Mouse (Mus musculus) neural tube, embryonic 11.5 days (tissue): ENCODE data around the gene Hcfc1r1. TPM values are rescaled to one million over a fixed set of nuclear protein-coding genes. Genes with fewer than 3 reads are reported as not detected.

Experiments
- ATAC-seq: fragments of 200-750 bp; cut with Nextera tagmentation; 2 replicates; pipeline ENCODE4 v1.8.0; 2017; ENCODE audit warnings: moderate number of reproducible peaks, mild to moderate bottlenecking, moderate TSS enrichment, moderate library complexity; ENCODE audit not compliant: insufficient read depth, low FRiP score, low TSS enrichment
- DNase-seq: peaks from one replicate; pipeline ENCODE4 v3.0.0-alpha.2; 2015; ENCODE audit warnings: low spot score
- H3K27ac ChIP-seq: fragments of 300-500 bp; sonication (generic); 2 replicates; pipeline ENCODE4 v1.5.1; 2014; ENCODE audit warnings: low read depth, mild to moderate bottlenecking, low read length
- H3K27me3 ChIP-seq: fragments of 300-500 bp; sonication (generic); 2 replicates; pipeline ENCODE4 v1.6.1; 2014; ENCODE audit warnings: mild to moderate bottlenecking, low read length, mixed read lengths; ENCODE audit not compliant: control insufficient read depth, insufficient read depth
- H3K36me3 ChIP-seq: fragments of 300-500 bp; sonication (generic); 2 replicates; pipeline ENCODE4 v1.6.1; 2014; ENCODE audit warnings: mild to moderate bottlenecking, low read length, moderate library complexity, mixed read lengths; ENCODE audit not compliant: control insufficient read depth, insufficient read depth
- H3K4me1 ChIP-seq: fragments of 300-500 bp; sonication (generic); 2 replicates; pipeline ENCODE4 v1.6.1; 2014; ENCODE audit warnings: low read length, mixed read lengths; ENCODE audit not compliant: control insufficient read depth, insufficient read depth
- H3K4me2 ChIP-seq: fragments of 300-500 bp; sonication (generic); 2 replicates; pipeline ENCODE4 v1.6.1; 2014; ENCODE audit warnings: low read depth, mild to moderate bottlenecking, moderate library complexity
- H3K4me3 ChIP-seq: fragments of 300-500 bp; sonication (generic); 2 replicates; pipeline ENCODE4 v1.5.1; 2014; ENCODE audit warnings: low read depth, low read length
- H3K9ac ChIP-seq: fragments of 300-500 bp; sonication (generic); 2 replicates; pipeline ENCODE4 v1.6.1; 2014; ENCODE audit warnings: mild to moderate bottlenecking, low read length
- H3K9me3 ChIP-seq: fragments of 300-500 bp; sonication (generic); 2 replicates; pipeline ENCODE4 v1.6.1; 2016; ENCODE audit warnings: low read length; ENCODE audit not compliant: control insufficient read depth
- WGBS: fragments of 180-500 bp; shearing (Covaris S2); extraction: QIAGEN DNeasy Blood & Tissue Kit; methylation state at CpG from one replicate; pipeline ENCODE4 v1.1.7; 2014; 5-methylcytosine and 5-hydroxymethylcytosine counted together
- polyA plus RNA-seq: library from polyadenylated mRNA; unstranded; fragments of >200 nt; fragmentation: Nextera tagmentation; extraction: Ambion mirVana; gene quantifications from 2 replicates; pipeline ENCODE4 v1.2.1, GENCODE M21; 2014

The Hcfc1r1 gene
- polyA plus RNA-seq, 1 experiment from 2014 or later = 52.5 TPM

DNA sequence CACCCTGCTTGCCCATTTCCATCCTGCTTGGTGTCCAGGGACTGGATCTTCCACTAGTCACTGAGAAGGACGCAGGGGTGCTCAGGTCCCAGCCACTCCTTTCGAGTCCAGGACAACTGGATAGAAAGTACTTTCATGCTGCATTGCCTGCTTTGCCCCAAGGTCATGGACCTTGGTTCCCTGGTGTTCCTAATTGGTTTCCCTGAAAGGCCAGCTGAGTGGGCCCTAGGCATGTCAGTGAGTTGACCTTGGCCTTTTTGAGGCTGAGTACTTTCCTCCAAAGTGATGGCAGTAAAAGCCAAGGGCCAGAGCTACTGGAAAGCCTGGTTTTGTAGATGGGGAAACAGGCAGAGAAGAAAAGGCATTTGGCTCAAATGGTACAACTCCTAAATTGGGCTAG lies 48.5 kb downstream of the Hcfc1r1 start:
- H3K27me3 ChIP-seq = no peaks in the 10 kb centered on the region
- H3K36me3 ChIP-seq = no peaks in the 10 kb centered on the region
- DNase-seq (no peak), ATAC-seq (no peak)
- 83% methylated on average over 2 of the region's 2 CpGs for WGBS
- no peaks in the 10 kb centered on the region for H3K9me3 ChIP-seq
- H3K4me1 ChIP-seq = peaks cover 2% of the 10 kb centered on the region; the same call in 1 of the 2 replicates
- H3K9ac ChIP-seq = no peak overlapping the region
- H3K4me3 ChIP-seq = no peak overlapping the region
- no peak overlapping the region for H3K27ac ChIP-seq
- H3K4me2 ChIP-seq = no peak overlapping the region

DNA sequence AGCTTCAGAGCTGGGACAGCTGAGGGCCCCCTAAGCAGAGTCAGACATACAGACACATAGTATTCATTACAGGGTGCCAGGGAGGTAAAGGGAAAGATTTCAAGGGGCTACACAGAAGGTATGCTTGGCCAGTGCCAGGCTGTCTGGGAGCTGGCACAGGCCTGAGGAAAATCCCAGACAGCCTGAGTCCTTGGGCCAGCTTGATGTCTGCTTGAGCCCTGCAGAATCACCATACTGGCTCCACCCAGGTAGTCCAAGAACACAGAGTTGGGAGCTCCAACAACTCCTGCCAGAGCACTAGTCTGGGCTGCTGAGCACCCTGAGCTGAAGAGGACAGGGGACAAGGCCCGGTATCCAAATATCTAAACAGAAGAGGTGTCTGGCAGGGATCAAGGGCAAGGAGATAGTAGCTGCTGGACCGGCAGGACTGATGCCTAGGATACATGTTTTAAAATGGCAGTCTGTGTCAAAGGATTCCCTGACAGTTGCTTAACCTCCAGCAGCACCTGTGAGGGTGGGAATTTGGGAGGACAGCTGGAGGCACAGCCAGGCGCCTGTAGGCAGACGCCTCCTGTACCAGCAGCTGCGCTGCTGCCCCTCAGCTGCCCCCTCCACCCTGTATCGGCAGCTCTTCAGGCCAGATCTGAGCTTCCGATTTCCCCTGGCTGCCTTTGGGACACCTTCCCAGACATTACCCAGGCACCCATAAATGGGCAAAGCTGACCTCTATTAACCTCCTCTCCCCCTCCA lies 49.2 kb downstream of the Hcfc1r1 start, which contains the start of gene 1520401A03Rik:
Gene 1520401A03Rik, minus strand, starts transcription at position 408 of the 750 bp plus-strand sequence.
- Histone ChIP-seq H3K4me1 (peaks cover 2% of the 10 kb centered on the region; the same call in 1 of the 2 replicates), H3K9ac (no peak within 1 kb of the TSS), H3K36me3 (no peaks in the 10 kb centered on the region), H3K4me3 (no peak within 1 kb of the TSS), H3K27ac (no peak within 1 kb of the TSS), H3K27me3 (no peaks in the 10 kb centered on the region), H3K4me2 (no peak within 1 kb of the TSS), H3K9me3 (no peaks in the 10 kb centered on the region)
- 66% methylated on average over 7 of the region's 7 CpGs for WGBS
- DNase-seq (no peak), ATAC-seq (no peak)

Other genes starting within 250 kb of the Hcfc1r1 start
- gene Vmn2r117, start 193.9 kb upstream of the Hcfc1r1 start, polyA plus RNA-seq = not detected in 2 replicates
- gene Zfp213, start 109.4 kb upstream of the Hcfc1r1 start, polyA plus RNA-seq = 23.4 and 24.3 TPM in 2 replicates
- gene Zfp13, start 74.1 kb upstream of the Hcfc1r1 start, polyA plus RNA-seq = 19.7 and 20.3 TPM in 2 replicates
- 0.91 TPM in 1 of 2 replicates, not detected in the other for gene Zscan10, start 72.7 kb upstream of the Hcfc1r1 start, polyA plus RNA-seq
- 0.85 and 0.94 TPM in 2 replicates for gene Mmp25, start 28.3 kb upstream of the Hcfc1r1 start, polyA plus RNA-seq
- gene Bicdl2, start 13.1 kb upstream of the Hcfc1r1 start, polyA plus RNA-seq = 0.54 TPM in 1 of 2 replicates, not detected in the other
- 57.8 and 62.4 TPM in 2 replicates for gene Thoc6, start 286 bp downstream of the Hcfc1r1 start, polyA plus RNA-seq
- gene Tnfrsf12a, start 3.9 kb downstream of the Hcfc1r1 start, polyA plus RNA-seq = 2.3 and 3.6 TPM in 2 replicates
- gene Cldn6, start 5.7 kb downstream of the Hcfc1r1 start, polyA plus RNA-seq = 8.7 and 11.1 TPM in 2 replicates
- 1.3 and 1.9 TPM in 2 replicates for gene Cldn9, start 10.4 kb downstream of the Hcfc1r1 start, polyA plus RNA-seq
- 0.25 and 0.58 TPM in 2 replicates for gene 1520401A03Rik, start 49.2 kb downstream of the Hcfc1r1 start, polyA plus RNA-seq
- 37.2 and 44.5 TPM in 2 replicates for gene Pkmyt1, start 52.7 kb downstream of the Hcfc1r1 start, polyA plus RNA-seq
- 31.4 and 37.1 TPM in 2 replicates for gene Paqr4, start 67.3 kb downstream of the Hcfc1r1 start, polyA plus RNA-seq
- gene Kremen2, start 72.2 kb downstream of the Hcfc1r1 start, polyA plus RNA-seq = 6.8 and 7.8 TPM in 2 replicates
- 173 and 197 TPM in 2 replicates for gene Flywch1, start 98.0 kb downstream of the Hcfc1r1 start, polyA plus RNA-seq
- 29.1 and 32.6 TPM in 2 replicates for gene Flywch2, start 112.5 kb downstream of the Hcfc1r1 start, polyA plus RNA-seq
- 399 and 408 TPM in 2 replicates for gene Srrm2, start 116.9 kb downstream of the Hcfc1r1 start, polyA plus RNA-seq
- gene Elob, start 155.5 kb downstream of the Hcfc1r1 start, polyA plus RNA-seq = 1,025 and 1,061 TPM in 2 replicates
- 0.18 TPM in 1 of 2 replicates, not detected in the other for gene Prss33, start 162.5 kb downstream of the Hcfc1r1 start, polyA plus RNA-seq
- not detected in 2 replicates for gene Prss32, start 170.3 kb downstream of the Hcfc1r1 start, polyA plus RNA-seq
- 1.3 and 1.8 TPM in 2 replicates for gene Prss41, start 170.6 kb downstream of the Hcfc1r1 start, polyA plus RNA-seq
- gene Prss21, start 194.5 kb downstream of the Hcfc1r1 start, polyA plus RNA-seq = not detected in 2 replicates
- gene Dcpp1, start 207.3 kb downstream of the Hcfc1r1 start, polyA plus RNA-seq = not detected in 2 replicates
- gene Dcpp2, start 207.3 kb downstream of the Hcfc1r1 start, polyA plus RNA-seq = not detected in 2 replicates
- gene Dcpp3, start 243.9 kb downstream of the Hcfc1r1 start, polyA plus RNA-seq = not detected in 2 replicates